Mouse (Mus musculus) thymus, adult 2 months (tissue): ENCODE data around the gene Zc3h12d.

ENCODE experiments used
- CTCF ChIP-seq: fragments of 200-500 bp; IDR thresholded peaks from 2 replicates; pipeline ENCODE4 v1.5.1; 2012; ENCODE audit warnings: mild to moderate bottlenecking, control low read depth, low read length, moderate library complexity, borderline replicate concordance; ENCODE audit not compliant: control insufficient read depth, poor library complexity, insufficient read depth; ENCODE audit errors: extremely low read depth
- POLR2A ChIP-seq: fragments of 200-500 bp; IDR thresholded peaks from 2 replicates; pipeline ENCODE4 v1.6.1; 2012; ENCODE audit warnings: mild to moderate bottlenecking, low read length, control low read depth, moderate library complexity; ENCODE audit not compliant: control insufficient read depth, poor library complexity, insufficient read depth; ENCODE audit errors: extremely low read depth

- TF ChIP-seq CTCF: no peak
- TF ChIP-seq POLR2A: no peak
Observed at GRCm38 (mm10) chr10:7821981-7822380, 10.3 kb upstream of the Zc3h12d start.
